Mouse (Mus musculus): ENCODE data around the gene Tmem246.

Tmem246 gene

DNA sequence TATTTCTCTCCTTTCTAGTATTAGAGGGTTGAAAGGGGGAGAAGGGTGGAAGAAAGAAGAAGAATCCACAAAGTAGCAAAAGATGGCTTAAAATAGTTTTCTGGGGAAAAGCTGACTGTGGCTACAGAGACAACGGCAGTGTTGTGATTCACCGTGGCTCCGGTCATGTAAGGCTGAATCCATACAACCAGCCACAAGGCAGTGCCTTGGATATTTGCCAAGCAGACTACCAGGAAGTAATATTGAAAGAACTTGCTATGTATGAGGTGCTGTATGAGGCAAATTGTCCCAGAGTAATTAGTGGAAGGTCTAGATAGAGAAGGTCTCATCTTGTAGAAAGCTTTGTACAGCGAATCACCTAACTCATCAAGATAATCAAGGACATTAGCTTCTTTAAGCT is 25.5 kb downstream of the Tmem246 start:
- DNase-seq (ENCODE audit: low spot score), result no peak

DNA sequence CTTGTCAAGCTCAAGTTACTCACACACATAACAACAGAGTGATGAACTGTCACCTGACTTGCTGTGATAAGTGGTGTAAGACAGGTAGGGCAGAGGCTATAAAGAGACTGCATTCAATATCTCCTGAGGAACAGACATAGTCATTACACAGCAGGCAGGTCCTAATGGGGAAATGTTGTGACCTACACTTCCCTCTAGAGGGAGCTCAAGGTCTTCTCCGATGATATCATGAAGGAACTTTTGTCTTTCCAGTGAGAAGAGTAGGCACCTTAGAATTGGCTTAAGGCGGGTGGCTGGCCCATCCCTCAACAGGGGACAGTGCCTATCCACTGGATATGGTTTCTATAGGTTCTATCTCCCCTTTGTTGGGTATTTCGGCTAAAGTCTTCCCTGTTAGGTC is 30.1 kb downstream of the Tmem246 start:
- DNase-seq (ENCODE audit: low spot score), result peak; percentile 66

DNA sequence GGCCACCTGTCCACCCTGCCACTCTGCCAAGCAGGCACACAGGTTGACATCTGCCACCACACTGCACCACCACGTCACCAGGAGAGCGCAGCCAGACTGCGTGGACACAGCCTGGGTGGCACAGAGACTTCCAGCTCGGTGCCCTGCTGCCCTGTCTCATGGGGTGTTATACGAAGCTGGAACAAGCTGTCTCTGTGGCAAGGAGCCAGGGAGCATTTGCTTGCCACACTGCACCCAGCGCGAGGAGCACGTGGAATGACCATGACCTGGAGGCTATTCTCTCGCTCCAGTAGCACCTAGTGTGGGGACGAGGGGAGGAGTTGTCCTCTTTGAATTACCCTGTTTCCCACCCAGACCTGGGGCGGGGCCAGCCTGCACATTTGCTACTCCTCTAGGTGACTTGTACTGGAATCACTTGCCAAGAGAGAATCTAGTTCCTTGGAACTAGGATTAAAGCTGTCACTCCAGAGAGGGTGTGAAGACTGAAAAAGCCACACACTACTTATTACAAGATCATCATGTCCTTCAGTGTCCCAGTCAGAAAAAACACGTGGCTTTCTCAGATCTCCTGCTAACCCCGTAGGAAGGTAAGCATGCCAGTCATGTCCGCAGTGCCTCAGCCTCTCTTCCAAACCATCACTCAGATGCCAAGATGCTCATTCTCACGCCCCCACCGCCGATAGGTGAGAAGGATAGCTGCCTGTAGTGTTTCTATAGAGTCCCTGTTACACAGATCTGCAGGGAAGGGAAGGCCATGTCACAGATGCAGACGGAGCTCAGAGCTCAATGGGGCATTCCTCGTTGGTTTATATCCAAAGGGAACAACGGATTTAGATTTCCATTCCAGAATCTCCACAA is 37.5 kb downstream of the Tmem246 start:
- DNase-seq (ENCODE audit: low spot score), result no peak

DNA sequence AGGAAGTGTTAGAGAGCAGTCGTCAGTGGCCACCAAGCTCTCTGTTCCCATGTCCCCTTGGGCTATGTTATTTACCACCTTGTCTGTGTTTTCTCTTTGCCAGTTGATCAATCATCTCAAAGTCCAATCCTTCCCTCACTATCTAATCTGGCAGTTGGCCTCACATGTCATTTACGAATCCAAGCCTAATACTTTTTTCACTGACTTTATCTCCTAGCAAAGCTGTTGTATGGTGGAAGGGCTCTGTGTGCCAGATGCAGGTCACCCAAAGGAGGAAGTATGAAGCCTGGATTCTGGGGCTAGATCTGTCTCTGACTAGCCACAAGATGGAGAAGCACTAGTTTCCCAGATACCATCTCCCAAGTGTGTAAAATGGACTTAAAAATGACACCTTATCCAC is 39.5 kb downstream of the Tmem246 start:
- DNase-seq (ENCODE audit: low spot score), result no peak

DNA sequence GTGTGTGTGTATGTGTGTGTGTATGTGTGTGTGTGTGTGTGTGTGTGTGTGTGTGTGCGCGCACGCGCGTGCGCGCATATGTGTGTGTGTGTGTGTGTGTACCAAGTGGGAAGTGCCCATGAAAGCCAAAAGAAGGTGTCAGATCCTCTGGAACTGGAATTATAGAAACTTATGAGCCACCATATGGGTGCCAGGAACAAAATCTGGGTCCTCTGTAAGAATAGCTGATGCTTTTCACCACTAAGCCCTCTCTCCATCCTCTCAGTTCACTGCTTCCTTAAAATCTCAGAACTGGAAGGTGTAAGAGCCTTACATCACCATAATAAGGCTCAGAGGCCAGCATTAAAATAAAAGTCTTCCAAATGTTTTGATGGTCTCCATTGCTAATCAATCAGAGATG is 40.3 kb downstream of the Tmem246 start:
- no peak for DNase-seq (ENCODE audit: low spot score)

DNA sequence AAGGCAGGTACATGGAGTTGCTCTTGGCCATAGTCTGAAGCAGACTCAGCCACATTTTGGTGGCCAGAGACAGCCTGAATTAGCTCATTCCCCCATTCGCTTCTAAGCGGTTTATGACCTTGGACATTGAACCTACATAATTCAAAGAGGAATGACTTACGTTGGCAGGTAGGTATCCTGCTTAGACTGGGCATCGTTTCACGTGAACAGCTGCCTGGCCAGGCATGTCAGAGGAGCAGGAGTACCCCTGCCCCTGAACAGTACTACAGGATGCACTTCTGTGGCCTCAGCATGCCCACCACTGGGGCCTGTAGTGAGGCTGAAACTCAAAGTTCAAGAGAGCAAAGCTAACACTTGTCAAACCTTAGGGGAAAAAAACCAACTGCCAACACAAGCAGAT is 44.3 kb downstream of the Tmem246 start:
- no peak for DNase-seq (ENCODE audit: low spot score)

DNA sequence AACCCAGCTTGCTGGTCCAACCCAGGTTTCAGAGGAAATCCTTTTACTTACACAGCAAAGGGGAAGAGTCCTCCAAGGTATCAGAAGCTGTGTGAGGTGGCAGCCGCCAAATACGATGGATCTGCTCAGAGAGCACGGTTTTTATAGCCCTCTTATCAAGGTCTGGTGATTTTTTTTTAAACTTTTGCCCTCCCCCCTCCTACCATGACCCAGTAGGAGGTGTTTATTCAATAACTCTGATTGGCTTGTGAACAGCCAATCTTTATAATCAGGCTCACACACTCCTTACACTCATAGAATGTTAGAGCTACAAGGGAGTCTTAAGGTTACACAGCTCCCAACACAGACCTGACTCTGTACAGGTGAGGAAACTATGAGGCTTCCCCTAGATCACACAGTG is 48.3 kb downstream of the Tmem246 start, which contains the start of gene Aldob:
Gene Aldob, minus strand, starts transcription at position 164 of the 400 bp plus-strand sequence.
- DNase-seq (ENCODE audit: low spot score), result no peak

DNA sequence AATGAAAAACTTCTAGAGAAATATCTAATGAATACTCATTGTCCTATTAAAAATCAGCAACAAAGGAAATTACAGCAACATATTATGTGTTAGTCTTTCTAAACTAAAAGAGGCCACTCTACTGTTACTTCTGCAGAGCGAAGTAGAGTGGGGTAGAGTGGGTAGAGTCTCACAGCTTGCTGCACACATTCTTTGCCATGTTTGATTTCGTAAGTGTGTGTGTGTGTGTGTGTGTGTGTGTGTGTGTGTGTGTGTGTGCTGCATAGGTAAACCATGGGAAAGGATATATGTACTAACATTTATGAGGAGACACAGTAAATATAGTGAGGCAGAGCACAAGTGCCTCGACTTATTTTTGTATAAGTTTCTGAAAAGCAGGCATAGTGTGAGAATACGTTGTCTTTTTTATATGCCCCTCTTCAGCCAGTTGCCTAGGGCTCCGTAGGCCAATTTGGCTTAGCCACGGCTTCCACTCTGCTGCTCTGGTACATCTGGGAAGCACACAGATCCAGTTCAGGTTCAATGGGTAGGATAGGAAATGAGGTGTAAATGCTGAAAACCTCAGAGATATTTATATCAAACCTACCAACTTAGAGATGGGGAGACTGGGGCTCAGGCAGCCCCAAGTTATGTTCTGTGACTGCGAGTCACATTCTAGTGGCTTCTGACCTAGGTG is 50.0 kb downstream of the Tmem246 start:
- no peak for DNase-seq (ENCODE audit: low spot score)

DNA sequence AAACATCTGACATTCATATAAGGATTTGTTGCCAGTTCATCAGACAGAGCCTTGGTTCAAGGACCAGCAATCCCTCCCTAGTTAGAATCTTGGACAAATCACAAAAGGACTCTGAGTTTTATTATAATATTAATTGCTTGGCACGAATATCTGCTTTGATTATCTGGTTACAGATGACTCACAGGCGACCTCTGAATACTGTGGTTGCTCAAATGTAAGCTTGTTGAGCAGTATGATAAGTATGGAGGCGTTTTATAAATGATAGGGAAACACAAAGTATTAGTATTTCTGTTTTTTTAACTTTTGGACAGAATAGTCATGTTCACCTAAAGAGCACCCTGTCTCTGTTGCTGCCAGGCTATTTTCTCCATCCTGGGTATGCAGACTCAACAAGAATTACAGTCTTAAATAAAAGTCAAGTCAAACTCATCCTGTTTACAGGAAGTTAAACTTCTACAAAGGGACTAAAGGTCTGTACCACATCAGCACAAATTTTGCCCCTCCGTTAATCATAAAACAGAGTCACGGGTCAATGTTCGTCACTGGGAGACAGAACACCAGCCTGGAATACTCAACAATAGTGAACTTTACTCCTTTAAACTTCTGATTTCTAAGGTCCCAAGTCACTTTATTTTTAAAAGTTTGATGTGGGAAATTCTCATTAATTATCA is 50.7 kb downstream of the Tmem246 start:
- no peak for DNase-seq (ENCODE audit: low spot score)

DNA sequence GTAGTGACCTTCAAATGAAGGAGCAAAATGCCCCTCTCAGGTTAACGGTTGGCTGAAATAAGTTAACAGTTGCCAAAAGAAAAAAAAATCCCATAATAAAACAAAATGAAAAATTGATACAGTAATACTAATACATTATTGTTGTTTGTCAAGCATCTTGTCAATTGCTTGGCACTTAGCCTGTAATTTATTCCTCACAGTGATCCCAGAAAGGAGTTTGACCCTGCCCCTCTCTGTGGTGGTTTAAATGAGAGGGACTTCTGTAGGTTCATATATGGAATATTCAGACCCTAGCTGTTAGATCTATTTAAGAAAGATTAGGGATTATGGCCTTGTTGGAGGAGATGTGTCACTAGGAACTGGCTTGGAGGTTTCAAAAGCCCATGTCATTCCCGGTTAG is 51.6 kb downstream of the Tmem246 start:
- no peak for DNase-seq (ENCODE audit: low spot score)

DNA sequence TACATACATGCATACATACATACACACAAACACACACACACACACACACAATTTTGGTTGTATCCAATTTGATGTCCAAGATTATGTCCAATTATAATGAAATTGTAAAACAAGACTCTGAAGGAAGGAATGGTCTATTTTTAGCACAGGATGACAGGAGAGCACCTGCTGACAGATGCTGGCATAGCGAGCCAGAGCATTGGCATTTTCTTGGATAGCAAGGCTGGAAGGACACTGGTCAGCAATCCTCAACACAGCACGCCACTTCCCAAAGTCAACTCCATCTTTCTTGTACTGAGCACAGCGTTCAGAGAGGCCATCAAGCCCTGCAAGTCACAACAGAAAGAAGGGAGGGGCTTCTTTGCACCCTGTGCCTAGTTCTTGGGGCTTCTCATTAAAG is 56.7 kb downstream of the Tmem246 start:
- no peak for DNase-seq (ENCODE audit: low spot score)

DNA sequence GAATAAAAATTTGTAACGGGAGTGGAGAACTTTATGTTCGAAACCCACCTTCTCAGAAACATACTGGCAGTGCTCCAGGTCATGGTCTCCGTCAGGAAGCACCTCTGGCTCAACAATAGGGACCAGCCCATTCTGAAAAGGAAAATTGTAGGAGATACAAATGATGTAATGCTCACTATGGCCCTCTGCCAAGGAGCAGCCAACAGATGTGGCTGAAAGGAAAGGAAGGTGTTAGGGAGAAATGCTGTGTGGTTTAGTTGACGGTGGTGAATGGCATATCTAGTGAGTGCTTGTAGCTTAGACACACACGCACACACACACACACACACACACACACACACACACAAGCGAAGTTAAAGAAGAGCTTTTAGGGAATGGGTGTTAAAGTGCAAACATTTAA is 58.0 kb downstream of the Tmem246 start:
- no peak for DNase-seq (ENCODE audit: low spot score)

DNA sequence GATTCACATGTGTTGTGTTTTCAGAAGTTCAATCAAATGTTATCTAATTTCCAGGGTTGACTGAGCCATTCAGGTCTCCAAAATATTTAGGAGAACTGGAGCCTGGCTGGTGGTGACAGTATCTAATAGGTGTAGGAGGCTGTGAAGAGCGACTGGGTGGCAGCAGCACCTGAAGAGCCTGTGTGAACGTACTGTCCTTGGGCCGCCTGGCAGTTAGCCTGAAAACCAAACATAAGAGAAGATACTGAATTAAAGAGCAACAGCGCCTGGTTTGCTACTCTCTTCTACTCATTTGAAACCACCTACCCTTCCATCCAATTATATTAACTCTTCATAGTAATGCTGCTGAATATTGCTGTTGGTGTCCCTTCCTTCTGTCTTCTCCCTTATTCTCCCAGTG is 61.0 kb downstream of the Tmem246 start:
- DNase-seq (ENCODE audit: low spot score), result no peak

DNA sequence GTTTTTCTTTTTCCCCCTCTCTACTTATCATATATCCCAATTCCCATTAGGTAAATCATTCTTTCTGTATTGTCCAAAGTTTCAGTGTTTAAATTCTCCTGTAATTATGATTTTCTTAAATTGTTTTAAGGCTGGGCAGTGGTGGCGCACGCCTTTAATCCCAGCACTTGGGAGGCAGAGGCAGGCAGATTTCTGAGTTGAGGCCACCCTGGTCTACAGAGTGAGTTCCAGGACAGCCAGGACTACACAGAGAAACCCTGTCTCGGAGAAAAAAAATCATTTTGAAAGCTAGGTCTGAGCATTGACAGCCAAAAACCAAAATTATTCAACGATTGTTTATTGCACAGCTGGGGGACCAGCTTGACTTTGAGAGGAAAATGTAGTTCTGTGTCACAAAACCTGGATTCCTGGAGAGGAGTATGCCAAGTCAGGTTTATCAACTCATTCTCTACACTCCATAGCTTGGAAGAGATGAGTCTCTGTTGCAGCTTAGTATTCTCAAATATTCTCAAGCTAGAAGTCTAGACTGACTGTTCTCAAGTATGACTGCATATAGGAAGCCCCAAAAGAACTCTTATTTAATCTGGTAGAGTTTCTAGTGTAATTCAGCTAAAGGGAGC is 61.9 kb downstream of the Tmem246 start:
- no peak for DNase-seq (ENCODE audit: low spot score)

DNA sequence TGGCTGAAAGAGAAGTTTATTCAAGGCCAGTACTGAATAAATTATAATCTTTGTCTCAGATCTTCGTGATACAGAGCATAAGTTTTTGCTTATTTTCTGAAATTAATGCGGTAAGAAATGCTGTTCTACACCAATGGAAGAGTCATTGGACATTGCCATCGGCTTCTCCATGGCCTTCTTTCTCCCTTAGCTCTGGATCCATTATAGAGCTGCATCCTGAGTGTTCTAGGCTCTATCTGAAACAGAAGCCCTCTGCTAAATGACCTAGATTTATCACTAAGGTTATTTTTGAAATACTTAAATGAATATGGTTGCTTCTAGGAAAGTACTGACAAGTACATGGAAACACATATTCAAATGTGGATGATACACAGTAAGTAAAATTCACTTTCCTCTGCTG is 62.6 kb downstream of the Tmem246 start:
- no peak for DNase-seq (ENCODE audit: low spot score)
